Mouse (Mus musculus): ENCODE results near the gene Slx4. TPM values are rescaled to one million over a fixed set of nuclear protein-coding genes. Genes with fewer than 3 reads are reported as not detected.

Gene Slx4
- polyA plus RNA-seq, 1 experiment = 39.5 TPM

DNA sequence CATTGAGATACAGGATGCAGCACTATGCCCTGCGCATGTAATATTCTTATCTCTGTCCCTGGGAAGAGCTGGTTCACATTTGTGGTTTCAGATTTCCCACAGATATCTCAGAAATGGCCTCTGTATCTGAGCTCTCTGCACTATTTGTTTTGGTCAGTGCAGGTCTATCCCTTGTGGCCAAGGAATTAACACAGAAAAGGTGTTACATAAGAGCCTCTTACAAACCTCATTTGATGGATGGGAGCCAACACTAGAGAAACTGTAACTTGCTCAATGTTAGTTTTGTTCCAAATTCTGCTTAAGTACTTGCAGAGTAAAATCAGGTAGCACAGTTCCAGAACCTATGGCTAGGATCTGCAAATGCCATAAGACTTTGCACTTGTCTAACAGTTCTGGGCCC lies 69.5 kb downstream of the Slx4 start:
- H3K4me1 ChIP-seq (ENCODE audit: control insufficient read depth, insufficient read depth, low read length) = peaks cover 2% of the 10 kb centered on the region
- H3K9ac ChIP-seq (ENCODE audit: low read depth, poor library complexity, severe bottlenecking) = no peak overlapping the region
- no peaks in the 10 kb centered on the region for H3K9me3 ChIP-seq (replicated peaks; ENCODE audit: control insufficient read depth, insufficient read depth, low read length, poor library complexity, severe bottlenecking)
- H3K4me3 ChIP-seq (ENCODE audit: low read depth, low read length) = no peak overlapping the region
- no peak overlapping the region for H3K27ac ChIP-seq (ENCODE audit: insufficient read depth, low read length)
- H3K27me3 ChIP-seq (ENCODE audit: control insufficient read depth, insufficient read depth, low read length, poor library complexity, severe bottlenecking) = no peaks in the 10 kb centered on the region
- TF ChIP-seq EP300 (IDR thresholded peaks at IDR 0.05; ENCODE audit: insufficient read depth, low read depth, low read length) = no peak
- TF ChIP-seq CTCF (IDR thresholded peaks at IDR 0.05; ENCODE audit: low read depth, low read length) = no peak
- TF ChIP-seq POLR2A (IDR thresholded peaks at IDR 0.05; ENCODE audit: insufficient read depth, low read length) = no peak
- H3K36me3 ChIP-seq (ENCODE audit: control insufficient read depth, insufficient read depth, low read length, poor library complexity, severe bottlenecking) = no peaks in the 10 kb centered on the region

DNA sequence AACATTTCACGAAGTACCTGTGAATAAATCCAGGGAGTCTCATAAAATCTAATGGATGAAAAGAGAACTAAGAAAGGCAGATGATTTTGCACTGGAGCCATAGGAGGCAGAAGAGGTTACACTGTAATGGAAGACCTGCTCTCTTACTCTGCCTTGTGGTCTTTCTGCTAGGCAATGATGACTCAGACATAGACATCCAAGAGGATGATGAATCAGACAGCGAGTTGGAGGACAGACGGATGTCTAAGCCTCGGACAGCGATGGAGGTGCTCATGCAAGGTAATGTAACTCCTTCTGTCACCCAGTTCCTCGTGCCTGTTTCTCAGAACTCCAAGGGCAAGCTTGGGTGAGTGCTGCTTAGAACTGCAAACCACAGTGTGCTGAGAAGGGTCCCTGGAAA lies 70.0 kb downstream of the Slx4 start:
- Histone ChIP-seq H3K9ac (ENCODE audit: low read depth, poor library complexity, severe bottlenecking) (no peak overlapping the region), H3K27ac (ENCODE audit: insufficient read depth, low read length) (no peak overlapping the region), H3K4me3 (ENCODE audit: low read depth, low read length) (no peak overlapping the region), H3K27me3 (ENCODE audit: control insufficient read depth, insufficient read depth, low read length, poor library complexity, severe bottlenecking) (no peaks in the 10 kb centered on the region), H3K9me3 (replicated peaks; ENCODE audit: control insufficient read depth, insufficient read depth, low read length, poor library complexity, severe bottlenecking) (no peaks in the 10 kb centered on the region), H3K4me1 (ENCODE audit: control insufficient read depth, insufficient read depth, low read length) (peaks cover 2% of the 10 kb centered on the region), H3K36me3 (ENCODE audit: control insufficient read depth, insufficient read depth, low read length, poor library complexity, severe bottlenecking) (no peaks in the 10 kb centered on the region)
- TF ChIP-seq CTCF (IDR thresholded peaks at IDR 0.05; ENCODE audit: low read depth, low read length) (no peak), EP300 (IDR thresholded peaks at IDR 0.05; ENCODE audit: insufficient read depth, low read depth, low read length) (no peak), POLR2A (IDR thresholded peaks at IDR 0.05; ENCODE audit: insufficient read depth, low read length) (no peak)

DNA sequence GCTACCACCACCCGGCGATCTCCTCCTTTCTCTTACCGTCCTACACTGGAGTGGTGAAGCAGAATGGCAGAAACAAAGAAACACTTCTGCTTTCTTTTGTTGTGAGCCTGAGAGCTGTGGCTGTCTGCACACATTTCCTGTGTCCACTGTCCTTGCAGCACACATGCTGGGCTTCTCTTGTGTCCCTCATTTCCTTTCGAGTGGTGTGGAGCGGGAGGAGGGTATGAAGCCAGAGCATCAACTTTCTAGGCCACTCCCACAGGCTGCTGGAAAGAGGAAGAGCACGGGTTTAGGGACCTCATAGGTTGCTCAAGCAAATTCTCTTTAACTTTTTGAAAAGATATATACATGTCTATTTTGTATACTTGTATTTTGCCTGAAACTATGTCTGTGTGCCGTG lies 74.4 kb downstream of the Slx4 start:
- no peak overlapping the region for H3K9ac ChIP-seq (ENCODE audit: low read depth, poor library complexity, severe bottlenecking)
- TF ChIP-seq POLR2A (IDR thresholded peaks at IDR 0.05; ENCODE audit: insufficient read depth, low read length) (no peak), CTCF (IDR thresholded peaks at IDR 0.05; ENCODE audit: low read depth, low read length) (no peak), EP300 (IDR thresholded peaks at IDR 0.05; ENCODE audit: insufficient read depth, low read depth, low read length) (no peak)
- peaks cover 2% of the 10 kb centered on the region for H3K4me1 ChIP-seq (ENCODE audit: control insufficient read depth, insufficient read depth, low read length)
- no peaks in the 10 kb centered on the region for H3K9me3 ChIP-seq (replicated peaks; ENCODE audit: control insufficient read depth, insufficient read depth, low read length, poor library complexity, severe bottlenecking)
- no peaks in the 10 kb centered on the region for H3K27me3 ChIP-seq (ENCODE audit: control insufficient read depth, insufficient read depth, low read length, poor library complexity, severe bottlenecking)
- no peak overlapping the region for H3K27ac ChIP-seq (ENCODE audit: insufficient read depth, low read length)
- H3K36me3 ChIP-seq (ENCODE audit: control insufficient read depth, insufficient read depth, low read length, poor library complexity, severe bottlenecking) = no peaks in the 10 kb centered on the region
- no peak overlapping the region for H3K4me3 ChIP-seq (ENCODE audit: low read depth, low read length)

Other genes starting within 250 kb of the Slx4 start
- not detected in 2 replicates for gene Olfr15, start 172.9 kb downstream of the Slx4 start, polyA plus RNA-seq (2011; ENCODE audit: insufficient read depth, insufficient read length, low read depth, missing spikeins)
- gene Zfp174, start 156.5 kb downstream of the Slx4 start, polyA plus RNA-seq (2011; ENCODE audit: insufficient read depth, insufficient read length, low read depth, missing spikeins) = 1.4 and 1.6 TPM in 2 replicates
- 37.2 and 41.4 TPM in 2 replicates for gene Naa60, start 131.4 kb downstream of the Slx4 start, polyA plus RNA-seq (2011; ENCODE audit: insufficient read depth, insufficient read length, low read depth, missing spikeins)
- gene Zfp597, start 119.2 kb downstream of the Slx4 start, polyA plus RNA-seq (2011; ENCODE audit: insufficient read depth, insufficient read length, low read depth, missing spikeins) = 6.4 and 6.9 TPM in 2 replicates
- not detected in 2 replicates for gene Gm20695, start 119.1 kb downstream of the Slx4 start, polyA plus RNA-seq (2011; ENCODE audit: insufficient read depth, insufficient read length, low read depth, missing spikeins)
- 1.6 and 2.7 TPM in 2 replicates for gene 1700037C18Rik, start 95.1 kb downstream of the Slx4 start, polyA plus RNA-seq (2011; ENCODE audit: insufficient read depth, insufficient read length, low read depth, missing spikeins)
- gene Cluap1, start 95.0 kb downstream of the Slx4 start, polyA plus RNA-seq (2011; ENCODE audit: insufficient read depth, insufficient read length, low read depth, missing spikeins) = 17.3 and 18.4 TPM in 2 replicates
- gene Nlrc3, start 27.1 kb downstream of the Slx4 start, polyA plus RNA-seq (2011; ENCODE audit: insufficient read depth, insufficient read length, low read depth, missing spikeins) = 0.49 and 0.84 TPM in 2 replicates
- gene Dnase1, start 33.2 kb upstream of the Slx4 start, polyA plus RNA-seq (2011; ENCODE audit: insufficient read depth, insufficient read length, low read depth, missing spikeins) = not detected in 2 replicates
- 104 and 105 TPM in 2 replicates for gene Trap1, start 74.1 kb upstream of the Slx4 start, polyA plus RNA-seq (2011; ENCODE audit: insufficient read depth, insufficient read length, low read depth, missing spikeins)
- 46.0 and 48.9 TPM in 2 replicates for gene Crebbp, start 210.2 kb upstream of the Slx4 start, polyA plus RNA-seq (2011; ENCODE audit: insufficient read depth, insufficient read length, low read depth, missing spikeins)

Measured in ES-Bruce4 (cell line).